Mouse (Mus musculus) CD4-positive, CD25-positive, alpha-beta regulatory T cell, adult 4 months (primary cell): ENCODE results near the gene Apbb1ip. TPM values are rescaled to one million over a fixed set of nuclear protein-coding genes. Genes with fewer than 3 reads are reported as not detected.
A peak's percentile ranks its signal among the peaks of the same experiment; 100 is the strongest.

Experiments
- ATAC-seq: one replicate; pipeline ENCODE4 v1.8.0; 2017
- polyA plus RNA-seq, 2 experiments: library from polyadenylated mRNA; unstranded; fragments of 100-300 nt; shearing (Covaris generic); gene quantifications; one replicate each; pipeline ENCODE4 v1.2.1; 2017

Gene Apbb1ip
- polyA plus RNA-seq = 100 to 1,000 TPM in 1 of 2 experiments, 10 to 100 TPM in 1; 91.3 to 105 TPM

DNA sequence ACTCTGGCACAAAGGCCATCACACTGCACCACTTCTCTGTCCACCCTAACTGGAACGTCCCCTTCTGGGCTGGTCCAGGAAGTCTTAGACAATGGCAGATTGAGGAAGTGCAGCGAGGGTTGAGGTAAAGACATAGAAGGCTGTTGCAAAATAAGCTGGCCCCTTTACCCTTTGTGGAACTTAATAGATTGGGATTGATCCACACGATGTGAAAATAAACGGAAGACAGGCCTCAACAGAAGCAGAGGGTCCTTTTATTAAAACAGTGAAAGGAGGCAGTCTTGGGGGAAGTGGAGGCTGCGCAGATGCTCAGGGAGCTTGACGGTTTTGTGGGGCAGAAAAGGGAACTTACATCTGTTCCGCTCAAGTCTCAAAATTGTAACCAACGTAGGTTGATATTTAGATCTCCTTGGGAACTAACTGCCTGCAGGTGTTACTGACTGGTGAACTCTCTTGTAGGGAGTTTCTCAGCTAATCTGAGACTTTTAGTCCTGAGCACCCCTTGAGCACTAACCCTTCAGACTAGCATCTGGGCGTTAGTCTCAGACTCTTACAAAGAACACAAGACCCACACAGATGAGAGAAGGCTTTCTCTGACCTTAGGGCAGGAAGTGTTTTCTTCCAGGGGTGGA is at the start of gene Apbb1ip:
Gene Apbb1ip (plus strand): TSS at position 546 of the 632 bp plus-strand sequence.
- ATAC-seq = peak; percentile 50

DNA sequence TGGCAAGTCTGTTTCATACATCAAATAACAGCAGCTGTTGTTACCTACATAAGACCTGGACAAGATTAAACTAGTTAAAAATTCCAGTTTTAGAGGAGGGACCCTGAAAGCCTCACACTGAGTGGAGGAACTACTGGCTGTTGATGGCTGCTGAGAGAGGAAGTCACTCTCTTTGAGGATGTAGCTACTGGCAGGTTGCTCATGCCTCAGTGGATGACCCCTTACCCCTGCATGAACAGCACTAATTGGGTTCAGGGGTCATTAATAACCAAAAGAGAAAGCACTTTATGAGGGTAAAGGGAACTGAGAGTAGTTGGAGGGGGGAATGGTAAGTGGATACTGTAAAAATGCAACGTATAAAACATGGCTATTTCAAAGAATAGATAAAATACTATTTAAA is 46.8 kb upstream of the Apbb1ip start:
- no peak for ATAC-seq

DNA sequence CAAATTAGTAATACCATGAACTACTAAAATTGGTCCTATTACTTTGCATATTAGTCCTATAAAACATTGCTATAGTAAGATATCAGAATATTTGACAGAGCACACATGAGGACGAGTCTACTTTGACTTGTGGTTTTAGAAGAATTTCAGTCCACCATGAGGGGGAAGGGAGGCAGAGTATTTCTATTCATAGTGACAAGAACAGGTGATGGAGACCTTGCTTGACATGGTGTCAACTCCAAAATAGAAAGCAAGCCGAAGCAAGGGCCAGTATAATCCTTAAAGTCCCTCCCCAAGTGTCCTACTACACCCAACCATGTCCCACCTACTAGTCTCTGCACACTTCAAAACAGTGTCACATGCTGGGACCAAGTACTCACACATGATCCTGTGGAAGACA is 37.8 kb upstream of the Apbb1ip start:
- ATAC-seq = no peak

DNA sequence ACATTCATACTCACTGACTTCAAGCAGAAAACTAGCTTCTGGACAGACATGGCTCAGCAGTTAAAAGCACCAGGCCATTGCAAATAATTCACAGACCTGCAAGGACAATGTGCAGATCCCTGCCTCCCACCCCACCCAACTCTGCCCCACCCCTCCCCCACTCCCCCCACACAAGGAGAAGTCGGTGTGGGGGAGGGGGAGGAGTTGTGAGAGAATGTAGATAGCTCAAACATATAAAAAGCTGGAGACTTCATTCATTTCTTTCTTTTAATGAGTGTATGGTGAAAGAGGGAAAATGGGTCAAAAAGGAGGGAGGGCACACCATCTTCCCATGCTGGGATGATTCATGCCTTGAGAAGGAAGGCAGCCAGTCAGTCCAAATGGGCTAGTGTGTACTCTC is 34.5 kb upstream of the Apbb1ip start:
- no peak for ATAC-seq

DNA sequence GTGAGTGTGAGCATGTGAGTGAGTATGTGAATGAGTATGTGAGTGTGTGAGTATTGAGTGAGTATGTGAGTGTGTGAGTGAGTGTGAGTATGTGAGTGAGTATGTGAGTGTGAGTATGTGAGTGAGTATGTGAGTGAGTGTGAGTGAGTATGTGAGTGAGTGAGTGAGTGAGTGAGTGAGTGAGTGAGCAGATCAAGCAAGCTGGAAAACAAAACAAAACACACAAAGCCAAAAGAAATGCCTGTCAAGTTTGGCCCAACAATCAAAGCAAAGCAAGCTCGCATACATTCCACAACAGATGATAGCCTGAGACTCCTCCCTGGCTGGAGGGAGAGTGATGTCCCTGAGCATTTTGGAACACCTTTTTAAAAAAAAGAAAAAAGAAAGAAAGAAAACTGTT is 33.5 kb upstream of the Apbb1ip start:
- no peak for ATAC-seq

DNA sequence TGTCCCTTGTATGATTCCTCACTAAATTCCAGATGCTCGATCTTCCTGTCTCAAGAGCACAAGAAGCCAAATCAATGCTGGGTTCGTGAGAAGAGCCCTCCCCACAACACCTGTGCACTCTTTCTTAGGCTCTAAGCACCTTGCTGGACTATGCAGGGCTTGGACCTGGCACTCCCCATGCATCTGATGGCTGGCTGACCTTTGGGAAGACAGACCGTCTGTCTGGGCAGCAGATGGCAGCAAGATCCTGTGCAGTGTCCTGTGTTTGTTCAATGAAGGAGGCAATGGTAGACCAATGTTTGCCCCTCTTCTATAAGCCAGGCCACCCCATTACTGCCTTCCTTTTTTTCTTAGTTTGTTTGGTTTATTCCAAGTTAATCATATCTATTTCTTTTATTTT is 32.7 kb upstream of the Apbb1ip start:
- ATAC-seq = no peak

DNA sequence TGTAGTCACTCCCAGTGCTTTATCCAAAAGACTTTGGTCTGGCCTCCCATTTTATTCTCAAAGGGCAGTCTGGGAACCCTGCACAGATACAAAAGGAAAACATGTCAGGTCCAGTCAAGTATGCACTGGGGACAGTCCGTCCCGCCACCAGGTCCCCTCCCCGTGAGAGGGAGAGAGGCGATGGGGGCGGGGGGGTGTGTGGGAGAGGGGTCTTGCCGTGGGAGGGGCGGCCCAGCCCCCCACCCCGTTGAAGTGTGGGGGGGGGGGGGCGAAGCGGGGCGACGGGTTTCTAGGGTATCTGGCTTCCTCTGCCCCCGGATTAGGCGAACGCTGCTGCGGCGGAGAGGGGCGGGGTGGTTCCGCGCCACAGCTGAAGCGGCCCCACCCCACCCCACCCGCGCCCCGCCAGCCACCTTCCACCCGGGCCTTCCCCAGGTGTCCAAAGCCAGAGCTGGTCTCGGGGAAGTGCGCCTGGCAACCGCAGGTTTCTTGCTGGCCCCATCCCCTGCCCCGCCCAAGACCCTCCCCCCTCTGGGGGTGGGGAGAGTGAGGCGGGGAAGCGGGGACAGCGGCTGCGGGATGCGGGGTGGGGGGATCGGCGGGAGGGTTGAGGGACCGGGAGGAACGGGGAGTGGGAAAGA is 29.7 kb upstream of the Apbb1ip start:
- ATAC-seq = no peak

DNA sequence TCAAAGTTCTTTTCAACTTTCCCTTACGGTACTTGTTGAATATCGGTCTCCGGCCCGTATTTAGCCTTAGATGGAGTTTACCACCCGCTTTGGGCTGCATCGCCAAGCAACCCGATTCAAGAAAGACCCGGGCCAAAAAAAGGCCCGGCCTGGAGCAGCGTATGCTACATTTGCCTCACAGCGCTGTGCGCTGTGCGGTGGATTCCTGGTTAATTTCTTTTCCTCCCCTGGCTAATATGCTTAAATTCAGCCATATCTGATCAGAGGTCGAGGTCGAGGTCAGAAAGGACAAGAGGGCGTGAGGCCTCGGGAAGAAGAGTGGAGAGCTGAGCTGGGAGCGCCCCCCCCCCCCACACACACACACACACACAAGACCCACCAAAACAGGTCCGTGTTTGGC is 29.0 kb upstream of the Apbb1ip start:
- no peak for ATAC-seq

DNA sequence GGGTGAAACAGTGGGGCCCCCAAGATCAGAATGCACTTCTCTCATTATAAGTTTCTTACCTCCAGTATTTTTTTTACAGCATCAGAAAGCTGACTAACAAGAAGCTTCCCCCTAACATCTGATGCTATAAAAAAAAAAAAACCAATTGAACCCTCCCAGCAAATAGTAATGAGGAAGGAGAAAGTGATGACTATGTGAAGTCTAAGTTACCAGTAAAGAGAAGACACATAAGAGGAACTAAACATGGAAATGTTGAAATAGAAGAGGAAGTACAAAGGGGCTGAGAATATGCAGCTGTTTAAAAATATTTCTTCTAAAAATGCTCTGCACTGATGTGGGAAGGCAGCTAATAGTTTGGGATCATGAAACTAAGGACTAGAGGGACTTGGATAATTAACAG is 27.1 kb upstream of the Apbb1ip start:
- no peak for ATAC-seq

DNA sequence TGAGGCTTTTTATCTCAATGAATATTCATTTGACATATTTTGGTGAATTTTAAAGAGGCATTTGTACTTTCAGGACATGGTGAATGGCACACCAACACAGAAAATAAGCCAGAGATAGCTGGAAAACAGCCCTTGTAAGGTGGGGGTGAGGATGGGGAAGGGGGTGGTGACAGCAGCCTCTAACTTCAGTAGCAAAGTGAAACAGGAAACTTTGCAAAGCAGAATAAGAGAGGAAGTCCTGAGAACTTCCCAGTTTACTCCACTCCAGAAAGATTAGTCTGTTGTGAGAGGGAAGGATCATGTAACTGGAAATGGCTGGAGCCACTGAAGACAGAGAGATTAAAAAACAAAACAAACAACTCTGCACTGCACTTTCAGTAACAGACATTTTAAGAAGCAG is 26.0 kb upstream of the Apbb1ip start:
- no peak for ATAC-seq

DNA sequence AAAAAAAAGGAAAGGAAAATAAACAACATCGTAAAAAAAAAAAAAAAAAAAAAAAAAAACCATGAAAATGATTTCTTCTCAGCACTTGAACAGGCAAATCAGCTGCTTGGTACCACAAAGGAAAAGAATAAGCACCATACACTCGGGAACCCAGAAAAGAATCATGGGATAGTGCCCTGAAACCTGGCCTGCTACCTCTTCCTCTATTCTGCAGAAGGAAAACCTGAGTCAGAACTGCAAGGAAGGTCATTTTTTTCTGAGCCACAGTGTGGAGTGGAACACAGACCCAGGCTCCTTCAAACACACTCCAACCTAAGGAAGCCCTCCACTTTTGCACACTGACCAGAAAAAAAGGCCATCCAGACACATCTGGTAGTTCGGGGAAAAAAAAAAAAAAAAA is 24.1 kb upstream of the Apbb1ip start:
- ATAC-seq = no peak

DNA sequence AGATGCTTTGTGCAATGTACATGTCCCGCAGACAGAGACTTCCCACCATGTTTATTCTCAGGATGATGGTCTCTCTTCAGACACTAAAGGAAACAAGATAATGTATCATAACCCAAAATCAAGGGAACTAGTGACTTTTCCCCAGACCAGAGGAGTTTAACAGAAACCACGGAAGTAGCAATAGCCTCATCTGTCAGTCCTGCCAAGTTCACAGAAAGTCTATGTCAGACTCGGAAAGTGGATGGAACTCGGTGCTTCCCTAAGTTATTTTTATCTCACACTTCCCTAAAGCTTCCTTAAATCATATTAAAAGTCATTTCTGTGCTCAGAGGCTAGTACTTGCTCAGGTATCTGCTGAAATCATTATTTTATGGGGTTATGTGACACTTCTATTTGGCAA is 21.4 kb upstream of the Apbb1ip start:
- no peak for ATAC-seq

DNA sequence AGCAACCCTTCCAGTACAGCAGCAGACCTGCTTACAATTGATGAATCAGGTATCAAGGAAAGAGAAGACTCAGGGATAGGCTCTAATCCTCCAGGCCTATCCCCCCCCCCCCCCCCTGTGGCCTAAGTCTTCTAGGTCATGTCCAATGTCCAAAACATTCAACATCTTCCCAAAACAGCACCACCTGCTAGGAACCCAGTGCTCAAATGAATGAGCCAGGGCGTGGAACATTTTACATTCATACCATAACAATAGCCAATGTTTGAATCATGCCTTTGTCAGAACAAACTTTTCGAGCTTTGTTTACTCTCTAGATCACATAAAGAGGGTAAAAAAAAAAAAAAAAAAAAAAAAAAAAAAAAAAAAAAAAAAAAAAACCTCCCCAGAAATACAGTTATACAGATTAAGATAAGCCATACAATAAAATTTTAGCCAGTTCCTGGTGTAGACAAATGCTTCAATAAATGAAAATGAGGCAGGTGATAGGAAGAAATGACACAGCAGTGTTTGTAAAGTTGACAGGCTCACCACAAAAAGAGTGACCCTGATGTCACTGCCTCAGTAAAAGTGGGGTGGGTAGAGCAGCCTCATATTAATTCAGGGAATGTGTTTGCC is 20.3 kb upstream of the Apbb1ip start:
- ATAC-seq = no peak

DNA sequence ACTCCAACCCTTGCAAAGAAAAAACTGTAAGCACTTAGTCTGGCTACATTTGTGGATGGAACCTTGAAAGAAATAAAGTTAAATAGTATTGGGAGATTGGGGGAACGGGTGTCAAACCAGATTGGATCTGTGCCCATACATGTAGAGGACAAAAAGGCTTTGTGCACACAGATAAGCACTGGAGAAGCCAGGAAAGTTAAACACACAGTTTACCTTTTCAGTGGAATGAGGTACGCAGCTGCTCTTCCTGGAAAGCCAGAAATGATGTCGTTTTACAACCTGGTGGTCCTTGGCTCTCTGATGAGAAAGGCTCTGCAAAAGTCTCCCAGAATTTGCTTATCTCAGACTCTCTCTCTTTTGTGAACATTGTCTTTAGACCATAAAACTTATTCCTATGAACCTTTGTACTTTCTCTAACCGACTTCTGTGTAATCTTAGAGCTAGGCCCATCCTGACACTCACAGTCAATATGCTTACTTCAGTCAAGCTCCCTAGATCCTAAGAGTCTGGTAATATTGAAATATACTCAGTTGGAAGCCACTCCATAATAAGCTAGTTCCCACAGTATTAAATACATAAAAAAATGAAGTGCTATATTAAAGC is 19.6 kb upstream of the Apbb1ip start:
- no peak for ATAC-seq

DNA sequence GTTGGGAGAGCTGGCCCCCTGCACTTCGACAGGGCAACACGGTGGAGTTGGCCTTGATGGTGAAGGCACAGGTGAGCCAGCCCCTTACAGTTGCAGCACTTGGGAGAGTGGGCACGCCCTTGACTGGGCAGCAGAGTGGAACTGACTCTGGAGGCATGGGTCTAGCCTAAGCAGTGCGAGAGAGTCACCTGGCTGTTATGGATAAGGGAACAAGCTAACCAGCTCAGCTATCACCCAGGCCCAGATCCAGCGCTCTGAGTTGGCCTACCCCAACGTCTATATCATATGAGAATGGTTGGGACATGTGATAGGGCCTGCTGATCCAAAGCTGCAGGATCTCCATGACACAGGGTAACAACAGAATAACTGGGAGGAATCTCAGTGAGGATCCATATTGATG is 18.3 kb upstream of the Apbb1ip start:
- ATAC-seq = no peak

DNA sequence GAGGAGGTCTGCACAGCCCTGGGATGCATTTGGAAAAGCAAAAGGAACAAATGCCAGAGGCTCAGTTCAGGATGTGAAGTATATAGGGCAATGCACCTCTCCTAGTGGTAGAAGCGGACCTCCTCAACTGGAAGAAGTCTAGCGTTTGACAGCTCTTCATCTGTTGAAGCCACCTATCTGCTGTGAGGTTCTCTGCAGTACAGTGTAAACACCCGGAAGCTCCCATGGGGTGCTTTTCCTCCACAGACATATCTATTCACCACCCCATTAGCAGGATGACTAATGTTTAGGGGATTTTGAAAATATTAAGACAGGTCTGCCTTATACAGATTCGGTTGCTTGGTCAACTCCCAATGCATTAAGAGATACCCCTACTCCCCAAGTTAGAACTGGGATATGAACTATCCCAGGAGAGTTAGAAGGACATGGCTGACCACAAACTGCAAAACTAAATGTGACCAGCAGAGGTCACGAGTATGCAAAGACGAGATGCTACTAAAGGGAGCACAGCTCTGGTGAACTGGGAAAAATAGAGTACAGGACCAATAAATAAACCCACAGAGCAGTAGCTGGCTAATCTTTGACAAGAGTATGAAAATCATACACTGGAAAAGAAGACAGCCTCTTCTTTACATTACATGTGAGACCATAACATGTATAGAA is 15.5 kb upstream of the Apbb1ip start:
- peak; percentile 83 for ATAC-seq

DNA sequence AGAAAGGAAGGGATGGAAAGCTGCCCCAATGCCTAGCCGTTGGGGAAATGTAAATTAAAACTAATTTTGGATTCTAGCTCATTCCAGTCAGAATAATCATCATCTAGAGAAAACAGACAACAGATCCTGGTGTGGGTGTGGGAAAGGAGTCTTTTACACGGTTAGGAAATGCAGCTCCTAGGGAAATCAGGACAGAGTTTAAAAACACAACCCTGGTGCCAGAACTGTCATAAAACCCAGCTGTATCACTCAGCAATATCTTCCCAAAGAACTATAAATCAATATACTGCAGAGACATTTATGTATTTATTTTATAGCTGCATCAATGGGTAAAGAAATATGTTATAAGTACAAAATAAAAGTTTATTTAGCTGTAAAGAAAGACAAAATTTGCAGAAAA is 13.4 kb upstream of the Apbb1ip start:
- no peak for ATAC-seq

DNA sequence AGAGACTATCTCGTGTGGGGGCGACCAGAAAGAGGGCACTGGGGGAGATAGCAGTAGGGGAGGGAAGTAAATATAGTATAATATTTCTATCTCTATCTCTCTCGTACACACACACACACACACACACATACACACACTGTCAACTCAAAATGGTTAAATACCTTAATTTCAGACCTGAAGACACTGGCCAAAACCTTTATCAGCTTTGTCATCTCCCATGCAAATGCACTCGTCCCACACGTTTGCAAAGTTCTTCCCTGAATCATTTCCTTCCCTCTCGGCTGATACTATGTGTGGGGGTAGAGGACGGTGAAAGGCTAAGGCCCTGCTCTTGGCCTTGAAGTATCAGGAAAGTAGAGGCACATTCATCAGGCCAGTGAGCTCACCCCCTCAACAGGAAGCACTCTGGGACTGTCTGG is 12.8 kb upstream of the Apbb1ip start:
- ATAC-seq = peak; percentile 11

DNA sequence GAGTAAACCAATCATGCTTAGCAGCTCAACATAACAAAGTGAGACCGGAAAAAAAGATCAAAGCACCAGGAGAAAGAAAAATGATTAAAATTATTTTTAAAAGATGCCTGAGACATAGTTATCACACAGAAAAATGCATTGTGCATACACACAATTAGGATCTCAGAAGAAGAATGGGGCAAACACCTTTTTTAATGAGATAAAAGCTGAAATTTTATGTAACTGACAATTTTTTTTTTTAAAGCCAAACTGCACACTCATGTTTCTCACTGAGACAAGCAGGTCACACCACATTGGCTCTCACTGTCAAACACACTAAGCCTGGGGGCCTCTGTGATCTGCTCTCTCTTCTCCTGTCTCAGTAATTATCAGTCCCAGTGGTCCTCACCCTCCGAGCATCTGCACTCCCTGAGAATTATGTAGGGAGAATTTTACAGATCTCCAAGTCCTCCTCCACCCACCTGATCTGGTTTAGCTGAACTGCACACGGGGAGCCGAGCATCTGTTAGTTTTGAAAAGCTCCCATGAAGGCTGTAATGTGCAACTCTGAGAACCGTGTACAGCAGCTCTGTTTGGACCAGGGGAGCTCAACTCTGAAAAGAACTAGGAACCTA is 9.0 kb upstream of the Apbb1ip start:
- ATAC-seq = no peak

DNA sequence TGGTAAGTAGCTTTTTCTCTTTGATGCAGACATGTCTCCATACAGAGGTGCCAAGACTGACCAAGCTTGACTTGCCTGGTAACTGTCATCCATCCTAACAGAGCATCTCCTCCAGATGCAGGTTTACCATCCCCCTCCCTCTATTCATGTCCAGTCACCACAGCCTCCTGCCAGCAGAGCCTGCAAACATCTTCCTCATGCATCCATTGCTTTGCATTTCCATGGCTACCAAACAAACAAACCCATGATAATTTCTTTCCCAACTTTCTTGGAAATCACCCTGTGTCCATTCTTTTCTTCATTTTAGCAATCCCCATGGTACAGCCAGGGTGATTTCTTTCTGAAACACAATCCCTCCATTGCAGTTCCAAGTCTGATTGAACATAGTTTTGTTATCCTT is 2.6 kb upstream of the Apbb1ip start:
- ATAC-seq = no peak

DNA sequence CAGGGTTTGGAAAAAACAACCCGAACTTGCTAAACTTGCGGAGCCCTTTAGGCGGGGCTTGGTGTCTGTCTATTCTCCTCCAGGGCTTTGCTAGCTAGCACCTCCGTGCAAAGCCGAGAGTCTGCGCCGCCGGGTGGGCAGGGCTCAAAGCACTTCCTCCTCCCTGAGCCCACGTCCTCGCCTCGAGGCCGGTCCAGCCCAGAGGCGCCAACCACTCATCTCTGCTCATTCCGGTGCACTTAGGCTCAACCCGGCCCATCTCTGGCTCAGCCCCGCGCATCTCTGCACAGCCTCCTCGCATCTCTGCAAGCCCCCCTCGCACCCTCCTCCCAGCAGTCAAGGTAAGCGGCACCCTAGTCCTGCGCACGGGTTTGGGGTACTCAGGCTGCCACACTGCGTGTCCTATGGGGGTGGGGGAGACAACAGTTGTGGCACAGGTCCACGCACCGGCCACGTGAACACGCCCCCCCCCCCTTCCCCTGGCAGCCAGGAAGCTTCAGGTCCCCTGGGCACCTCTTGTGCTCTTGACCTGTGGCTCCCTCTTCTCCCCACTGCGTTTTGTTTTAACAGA is 372 bp downstream of the Apbb1ip start:
- ATAC-seq = peak; percentile 84

DNA sequence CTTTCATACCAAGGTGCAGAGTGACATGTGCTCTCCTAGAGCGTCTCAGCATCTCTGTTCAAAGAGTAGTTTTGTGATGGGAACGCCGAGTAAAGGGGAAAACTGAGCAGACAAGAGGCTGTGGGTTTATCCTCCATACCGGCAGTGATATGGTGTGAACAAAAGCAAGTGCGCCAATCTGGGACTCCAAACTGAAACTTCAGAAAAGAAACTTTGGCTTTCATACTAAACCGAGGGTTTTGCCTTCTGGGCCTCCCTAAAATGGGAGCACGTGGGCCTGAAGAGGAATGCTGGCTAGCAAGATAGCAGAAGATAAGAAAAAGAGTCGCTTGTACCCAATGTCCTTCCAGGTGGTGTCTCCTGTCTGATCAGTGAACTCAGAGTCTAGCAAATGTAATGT is 1.3 kb downstream of the Apbb1ip start:
- peak; percentile 7 for ATAC-seq

DNA sequence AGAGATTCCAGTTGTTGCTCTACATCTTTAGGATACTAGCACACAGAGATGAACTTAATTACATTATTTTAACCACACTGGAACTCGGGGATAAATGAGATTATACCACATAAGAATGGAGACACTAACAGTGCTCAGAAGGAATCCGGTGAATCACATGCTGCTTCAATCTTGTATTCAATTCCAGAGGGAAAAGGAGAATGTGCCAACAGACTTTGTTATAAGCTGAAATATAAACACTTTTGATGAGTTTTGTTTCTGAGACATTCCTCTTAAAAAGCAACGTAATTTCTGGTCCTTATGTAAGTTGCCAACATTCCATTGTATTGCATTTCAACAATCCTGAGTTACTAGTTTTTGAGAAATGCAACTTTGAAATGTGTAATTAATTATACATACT is 1.8 kb downstream of the Apbb1ip start:
- ATAC-seq = no peak
